Mouse (Mus musculus): Measurements from ENCODE around the gene Olfr656.
A peak's percentile ranks its signal among the peaks of the same experiment; 100 is the strongest.

The Olfr656 gene

GRCm38 (mm10) chr7:104613655-104614054 is at the start of gene Olfr656:
TSS of gene Olfr656 (plus strand) at chr7:104613955.
- DNase-seq = no peak

GRCm38 (mm10) chr7:104577014-104577413 is 36.7 kb upstream of the Olfr656 start, which contains the start of gene Olfr653:
TSS of gene Olfr653 (plus strand) at chr7:104577314.
- no peak for DNase-seq

DNA sequence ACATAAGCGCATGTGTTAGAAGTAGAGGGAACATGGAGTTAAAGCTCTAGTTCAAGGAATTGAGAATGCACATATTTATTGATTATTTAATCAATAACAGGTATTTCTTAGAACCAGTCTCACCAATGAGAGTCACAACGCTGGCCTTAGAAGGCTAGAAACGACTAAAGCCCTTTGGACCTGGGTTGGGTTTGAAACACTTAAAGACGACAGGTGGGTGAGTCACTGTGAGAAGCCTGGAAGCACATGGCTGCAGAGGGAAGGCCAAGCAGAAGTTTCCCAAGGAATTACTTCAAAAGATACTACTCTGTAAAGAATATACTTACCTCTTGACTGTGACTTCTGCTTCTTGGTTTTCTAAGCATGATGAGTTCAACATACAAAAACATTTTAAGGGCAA is 32.9 kb upstream of the Olfr656 start:
- DNase-seq = no peak

DNA sequence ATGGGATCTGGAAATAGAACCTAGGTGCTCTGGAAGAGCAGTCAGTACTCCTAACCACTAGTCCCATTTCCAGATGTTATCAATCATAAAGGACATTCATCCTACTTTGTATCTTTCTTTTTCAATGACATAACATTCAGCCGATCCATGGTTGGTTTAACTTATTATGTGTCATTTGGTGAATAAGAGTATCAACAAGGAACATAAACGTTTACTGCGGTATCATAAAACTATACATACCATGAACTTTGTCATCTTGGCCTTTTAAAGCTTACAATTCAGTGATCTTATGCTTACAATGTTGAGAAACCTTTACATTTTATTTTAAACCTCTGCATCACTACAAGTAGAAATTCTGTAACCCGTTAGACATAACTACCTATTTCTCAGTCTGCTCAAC is 32.3 kb upstream of the Olfr656 start:
- no peak for DNase-seq

- DNase-seq = no peak
Measured at GRCm38 (mm10) chr7:104586725-104587124, 27.0 kb upstream of the Olfr656 start, which contains the start of gene Olfr654. TSS of gene Olfr654 (plus strand) at chr7:104587025.

DNA sequence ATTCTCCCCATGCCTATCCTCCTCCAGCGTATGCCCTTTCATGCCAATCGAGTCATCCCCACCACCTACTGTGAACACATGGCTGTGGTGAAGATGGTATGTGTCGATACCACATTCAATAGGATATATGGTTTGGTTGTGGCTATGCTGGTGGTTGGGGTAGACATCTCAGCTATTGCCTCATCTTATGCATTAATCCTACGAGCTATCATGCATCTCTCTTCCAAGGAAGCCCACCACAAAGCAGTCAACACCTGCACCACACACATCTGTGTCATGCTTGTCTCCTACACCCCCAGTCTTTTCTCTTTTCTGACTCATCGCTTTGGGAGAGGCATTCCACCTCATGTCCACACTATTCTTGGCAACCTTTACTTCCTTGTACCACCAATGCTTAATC is 25.5 kb upstream of the Olfr656 start:
- DNase-seq = no peak

DNA sequence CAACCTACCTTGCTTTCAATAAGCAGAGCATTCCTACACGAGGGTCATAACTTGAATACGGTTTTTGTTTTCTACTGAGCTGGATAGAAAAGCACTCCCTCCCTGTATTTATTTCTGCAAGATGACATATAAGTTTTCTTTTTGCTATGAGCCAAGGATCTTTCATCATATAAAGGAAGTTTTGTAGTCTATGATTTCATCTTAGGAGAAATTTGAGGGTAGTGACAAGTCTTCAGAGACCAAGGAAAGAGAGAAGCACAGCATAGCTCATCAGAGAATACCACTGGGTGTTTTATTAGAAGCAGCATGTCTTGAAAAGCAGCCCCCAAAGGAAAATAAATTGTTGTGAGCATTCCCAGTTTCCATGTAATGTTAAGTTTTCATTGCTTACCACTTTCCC is 12.1 kb upstream of the Olfr656 start, which contains the start of gene Olfr655:
Olfr655 (minus strand) TSS at position 101 of the 400 bp plus-strand sequence.
- no peak for DNase-seq

GRCm38 (mm10) chr7:104603173-104603572 is 10.6 kb upstream of the Olfr656 start:
- DNase-seq = no peak

DNA sequence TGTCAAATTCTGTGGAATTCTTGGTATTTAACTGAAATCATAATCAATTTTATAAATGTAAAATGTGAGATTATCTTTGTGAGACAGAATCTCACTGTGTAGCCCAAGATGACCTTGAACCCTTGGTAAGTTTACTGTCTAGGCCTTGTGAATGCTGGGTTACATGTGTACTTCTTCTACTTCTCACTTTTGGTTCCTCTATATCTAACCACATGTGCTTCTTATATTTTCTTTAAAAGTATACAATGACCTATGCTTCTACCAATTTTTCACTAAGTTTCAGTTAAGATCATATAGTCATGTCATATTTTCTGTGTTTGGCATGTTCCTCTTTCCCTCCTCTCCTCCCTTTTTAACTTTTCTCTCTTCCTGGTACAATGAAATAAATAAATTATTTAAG is 9.0 kb upstream of the Olfr656 start:
- no peak for DNase-seq

DNA sequence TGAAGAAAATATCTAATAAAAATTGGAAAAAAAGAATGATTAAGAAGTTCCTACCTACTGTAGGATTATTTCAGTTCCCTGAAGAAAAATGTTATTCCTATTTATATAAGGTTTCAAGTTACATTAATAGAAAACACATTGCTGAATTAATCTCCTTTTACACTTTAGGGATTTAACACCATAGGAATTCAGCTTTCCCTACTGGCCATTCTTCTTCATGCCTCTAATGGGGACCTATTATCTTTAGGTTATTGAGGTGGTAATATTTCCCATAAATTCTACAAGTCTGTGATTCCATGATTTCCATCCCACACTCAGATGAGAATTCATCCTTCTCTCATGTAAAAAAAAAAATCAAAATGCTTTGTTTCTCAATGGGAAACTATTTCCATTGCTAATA is 10.7 kb downstream of the Olfr656 start, which contains the start of gene Olfr657:
Olfr657 (plus strand) TSS at position 301 of the 400 bp plus-strand sequence.
- no peak for DNase-seq

DNA sequence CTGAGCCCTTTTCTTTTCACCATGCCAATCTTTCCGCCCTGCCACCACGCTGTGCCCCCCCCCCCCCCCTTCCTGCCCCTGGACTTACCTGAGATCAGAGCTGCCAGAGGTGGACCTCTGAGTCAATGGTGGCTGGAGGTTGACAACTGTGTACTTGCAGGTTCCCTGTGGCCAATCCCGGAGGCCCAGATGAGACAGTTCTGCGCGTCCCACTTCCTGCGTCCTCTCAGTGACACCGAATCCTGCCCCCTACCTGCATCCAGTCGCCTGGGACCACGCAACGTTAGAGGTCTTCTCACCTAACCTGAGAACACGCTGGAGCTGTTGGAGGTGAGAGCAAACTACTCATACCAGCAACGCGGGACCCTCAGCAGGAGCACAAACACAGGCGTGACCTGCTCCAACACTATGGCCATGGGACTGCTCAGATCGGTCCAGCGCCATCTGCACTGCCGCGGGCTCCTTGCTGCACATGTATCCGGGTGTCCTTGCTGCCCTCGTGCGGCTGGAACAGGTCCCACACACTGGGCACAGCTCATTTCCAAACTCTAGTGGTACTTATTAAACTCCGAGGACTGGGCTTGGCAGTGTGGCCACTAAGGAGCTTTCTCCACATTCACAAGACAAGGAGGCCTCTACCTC is 33.2 kb downstream of the Olfr656 start, which contains the start of gene Olfr658:
Olfr658 (minus strand) TSS at position 465 of the 642 bp plus-strand sequence.
- DNase-seq = peak; percentile 0

GRCm38 (mm10) chr7:104666453-104666852 is 52.7 kb downstream of the Olfr656 start, which contains the start of gene Olfr659:
TSS of gene Olfr659 (plus strand) at chr7:104666753.
- no peak for DNase-seq
